Mouse (Mus musculus) cerebellum, adult 8-10 months (tissue): ENCODE data around the gene Flvcr2.

Experiments used
- DNase-seq: peaks from one replicate; pipeline ENCODE4 v3.0.0; 2022

Flvcr2 gene

GRCm38 (mm10) chr12:85736203-85736602 lies 10.1 kb upstream of the Flvcr2 start:
- DNase-seq, result no peak

GRCm38 (mm10) chr12:85736960-85737359 lies 9.4 kb upstream of the Flvcr2 start:
- no peak for DNase-seq

- DNase-seq, result no peak
Measured at GRCm38 (mm10) chr12:85746696-85747219, 419 bp downstream of the Flvcr2 start.

GRCm38 (mm10) chr12:85747343-85747742 lies 1.0 kb downstream of the Flvcr2 start:
- no peak for DNase-seq

- DNase-seq, result no peak
Measured at GRCm38 (mm10) chr12:85749861-85750260, 3.5 kb downstream of the Flvcr2 start.

- DNase-seq, result no peak
Measured at GRCm38 (mm10) chr12:85752116-85752515, 5.8 kb downstream of the Flvcr2 start.

GRCm38 (mm10) chr12:85753223-85753622 lies 6.9 kb downstream of the Flvcr2 start:
- DNase-seq, result no peak

GRCm38 (mm10) chr12:85754611-85755265 lies 8.4 kb downstream of the Flvcr2 start:
- no peak for DNase-seq

GRCm38 (mm10) chr12:85756455-85756854 lies 10.1 kb downstream of the Flvcr2 start:
- DNase-seq, result no peak

- no peak for DNase-seq
Measured at GRCm38 (mm10) chr12:85757074-85757473, 10.7 kb downstream of the Flvcr2 start.

- DNase-seq, result no peak
Measured at GRCm38 (mm10) chr12:85758741-85759140, 12.4 kb downstream of the Flvcr2 start.

- no peak for DNase-seq
Measured at GRCm38 (mm10) chr12:85761471-85761870, 15.1 kb downstream of the Flvcr2 start.

GRCm38 (mm10) chr12:85764686-85765085 lies 18.3 kb downstream of the Flvcr2 start:
- DNase-seq, result no peak

GRCm38 (mm10) chr12:85766287-85766686 lies 19.9 kb downstream of the Flvcr2 start:
- DNase-seq, result no peak

- no peak for DNase-seq
Measured at GRCm38 (mm10) chr12:85767750-85768149, 21.4 kb downstream of the Flvcr2 start.

GRCm38 (mm10) chr12:85771356-85771755 lies 25.0 kb downstream of the Flvcr2 start:
- no peak for DNase-seq

- DNase-seq, result no peak
Measured at GRCm38 (mm10) chr12:85778962-85779361, 32.6 kb downstream of the Flvcr2 start.

GRCm38 (mm10) chr12:85779707-85780106 lies 33.4 kb downstream of the Flvcr2 start:
- DNase-seq, result no peak

- no peak for DNase-seq
Measured at GRCm38 (mm10) chr12:85781606-85782005, 35.3 kb downstream of the Flvcr2 start.

- DNase-seq, result no peak
Measured at GRCm38 (mm10) chr12:85784916-85785815, 38.8 kb downstream of the Flvcr2 start.

- no peak for DNase-seq
Measured at GRCm38 (mm10) chr12:85792158-85792557, 45.8 kb downstream of the Flvcr2 start.

- DNase-seq, result no peak
Measured at GRCm38 (mm10) chr12:85792821-85793346, 46.5 kb downstream of the Flvcr2 start.

- DNase-seq, result no peak
Measured at GRCm38 (mm10) chr12:85794094-85794493, 47.8 kb downstream of the Flvcr2 start.

- DNase-seq, result no peak
Measured at GRCm38 (mm10) chr12:85795551-85795950, 49.2 kb downstream of the Flvcr2 start.
